Mouse (Mus musculus) c-Kit-positive CD71-positive TER-119-negative erythroid progenitor cells, embryonic 14.5 days (primary cell): Measurements from ENCODE around the gene Hist1h2bj.
A peak's percentile ranks its signal among the peaks of the same experiment; 100 is the strongest.

Experiments
- DNase-seq: peaks from one replicate; pipeline ENCODE4 v3.0.0-alpha.2; 2013; ENCODE audit warnings: low read depth

Hist1h2bj gene

DNA sequence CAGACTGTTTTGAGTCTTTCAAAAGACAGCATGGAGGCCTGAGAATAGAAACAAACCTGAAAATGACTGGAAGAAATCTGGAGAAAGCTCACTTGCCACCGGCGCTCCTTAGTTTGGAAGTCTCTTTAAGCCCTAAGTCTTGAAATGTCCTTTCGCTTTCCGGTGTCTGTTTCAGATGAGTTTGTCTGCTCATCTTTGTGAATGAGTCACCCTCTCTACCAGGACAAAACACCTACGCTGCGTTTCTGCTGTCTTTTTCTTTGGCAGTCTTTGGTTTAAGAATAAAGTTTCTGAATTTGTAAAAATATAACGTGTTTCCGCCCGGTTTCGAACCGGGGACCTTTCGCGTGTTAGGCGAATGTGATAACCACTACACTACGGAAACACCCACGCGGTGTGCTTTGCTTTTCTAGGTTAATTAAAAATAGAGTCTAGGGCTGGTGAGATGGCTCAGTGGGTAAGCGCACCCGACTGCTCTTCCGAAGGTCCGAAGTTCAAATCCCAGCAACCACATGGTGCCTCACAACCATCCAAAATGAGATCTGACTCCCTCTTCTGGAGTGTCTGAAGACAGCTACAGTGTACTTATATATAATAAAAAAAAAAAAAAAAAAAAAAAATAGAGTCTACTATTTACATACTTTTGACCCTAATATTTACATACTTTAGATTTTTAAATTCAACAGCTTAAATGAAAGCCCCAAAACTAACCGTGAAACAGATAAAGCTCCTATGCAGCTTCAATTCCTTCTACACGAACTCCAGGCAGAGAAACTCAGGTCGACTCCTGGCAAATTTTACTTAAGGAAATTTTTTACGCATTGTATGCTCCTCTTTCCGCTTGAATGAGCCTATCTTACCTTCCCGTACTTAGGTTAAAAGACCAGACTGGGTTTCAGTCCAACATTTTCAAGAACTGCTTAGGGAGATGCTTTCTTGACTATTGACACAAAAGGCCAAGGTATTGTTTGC is 27.2 kb upstream of the Hist1h2bj start:
- DNase-seq: peak; percentile 90

DNA sequence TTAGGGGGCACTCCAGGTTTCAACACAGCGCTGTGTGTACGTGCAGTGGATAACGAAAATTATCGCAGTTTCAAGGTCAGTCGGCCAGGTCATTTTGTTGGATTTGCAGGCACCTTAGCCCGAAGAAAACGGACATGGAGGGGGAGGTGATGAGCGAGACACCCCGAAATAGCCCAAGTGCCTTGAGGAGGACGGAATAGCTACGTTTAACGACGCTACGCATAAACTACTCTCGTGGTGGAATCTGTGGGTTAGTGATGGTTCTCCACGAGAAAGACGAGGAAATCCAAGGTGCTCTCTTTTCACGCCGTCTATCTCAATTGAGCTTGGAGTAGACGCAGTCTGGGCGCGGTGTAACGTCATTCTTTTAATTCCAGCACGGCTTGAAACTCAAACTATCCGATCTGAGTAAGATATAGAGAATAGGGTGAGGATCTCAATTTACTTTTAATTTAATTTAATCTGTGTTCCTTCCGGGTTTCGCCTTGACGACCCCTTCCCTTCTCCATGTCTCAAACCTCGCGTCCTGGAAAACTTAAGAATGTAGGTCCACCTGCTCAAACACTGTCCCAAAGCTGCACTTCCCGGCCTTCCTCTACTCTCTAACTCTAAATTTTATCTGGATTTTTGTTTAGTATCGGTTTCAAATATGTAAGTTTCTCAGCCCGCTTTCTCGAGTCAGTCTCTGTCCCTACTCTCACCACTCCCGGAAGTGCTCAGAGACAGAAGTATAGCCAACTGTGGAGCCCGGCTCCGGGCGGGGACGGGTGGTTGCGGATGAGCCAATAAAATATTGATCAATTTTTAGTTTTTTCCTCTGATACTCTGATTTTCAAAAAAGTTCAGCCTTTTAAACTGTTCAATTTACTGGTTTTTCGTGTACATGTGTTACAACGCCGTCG is 22.8 kb upstream of the Hist1h2bj start:
- no peak for DNase-seq

DNA sequence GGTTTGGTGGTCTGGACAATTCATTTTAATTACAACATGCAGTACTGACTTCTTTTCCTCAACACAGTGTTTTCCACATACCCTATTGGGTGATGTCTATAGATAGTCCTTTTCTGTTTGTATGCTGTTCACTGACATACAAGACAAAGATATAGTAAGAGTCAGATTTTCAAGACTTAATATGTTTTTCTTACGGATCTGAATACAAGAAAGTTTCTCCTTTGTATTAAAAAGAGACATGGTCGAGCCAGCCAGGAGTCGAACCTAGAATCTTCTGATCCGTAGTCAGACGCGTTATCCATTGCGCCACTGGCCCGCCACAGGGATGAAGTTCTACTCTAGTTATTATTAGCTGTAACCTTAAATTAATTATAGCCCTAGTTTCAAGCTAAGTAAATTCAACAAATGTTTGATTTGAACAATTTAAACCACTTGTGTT is 22.1 kb upstream of the Hist1h2bj start:
- no peak for DNase-seq

DNA sequence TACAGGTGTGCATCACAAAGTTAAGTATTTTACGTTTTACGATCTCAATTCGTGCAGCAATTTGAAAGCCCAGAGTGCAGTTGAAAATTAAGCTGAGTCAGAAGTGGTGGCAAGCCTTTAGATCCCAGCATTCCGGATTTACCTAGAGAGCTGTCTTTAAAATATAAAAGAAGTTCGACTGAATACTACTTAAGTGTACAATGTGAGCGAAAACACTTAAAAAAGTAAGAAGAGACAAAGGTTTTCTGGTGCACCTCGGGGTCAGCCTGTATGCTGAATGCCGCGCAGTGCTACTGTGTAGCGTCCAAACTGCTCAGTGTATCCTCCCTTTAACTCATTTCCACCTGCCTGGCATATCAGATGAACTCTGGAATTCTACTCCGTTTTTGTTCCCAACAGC is 21.4 kb upstream of the Hist1h2bj start:
- no peak for DNase-seq

DNA sequence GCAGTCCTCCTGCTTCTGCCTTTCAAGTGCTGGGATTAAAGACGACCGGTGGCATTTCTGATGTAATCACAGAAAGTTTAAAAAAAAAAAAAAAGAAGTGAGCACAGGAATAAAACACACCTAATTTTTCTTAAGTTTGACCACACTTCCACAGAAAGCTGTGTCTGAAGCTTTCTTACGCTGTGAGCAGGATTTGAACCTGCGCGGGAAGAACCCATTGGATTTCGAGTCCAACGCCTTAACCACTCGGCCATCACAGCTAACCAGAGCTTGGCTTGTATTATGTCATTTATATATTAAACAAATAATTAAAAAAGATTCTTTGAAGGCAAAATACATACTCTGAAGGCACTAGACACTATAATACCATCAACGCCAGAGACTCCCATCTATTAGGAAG is 20.8 kb upstream of the Hist1h2bj start:
- DNase-seq: peak; percentile 92

DNA sequence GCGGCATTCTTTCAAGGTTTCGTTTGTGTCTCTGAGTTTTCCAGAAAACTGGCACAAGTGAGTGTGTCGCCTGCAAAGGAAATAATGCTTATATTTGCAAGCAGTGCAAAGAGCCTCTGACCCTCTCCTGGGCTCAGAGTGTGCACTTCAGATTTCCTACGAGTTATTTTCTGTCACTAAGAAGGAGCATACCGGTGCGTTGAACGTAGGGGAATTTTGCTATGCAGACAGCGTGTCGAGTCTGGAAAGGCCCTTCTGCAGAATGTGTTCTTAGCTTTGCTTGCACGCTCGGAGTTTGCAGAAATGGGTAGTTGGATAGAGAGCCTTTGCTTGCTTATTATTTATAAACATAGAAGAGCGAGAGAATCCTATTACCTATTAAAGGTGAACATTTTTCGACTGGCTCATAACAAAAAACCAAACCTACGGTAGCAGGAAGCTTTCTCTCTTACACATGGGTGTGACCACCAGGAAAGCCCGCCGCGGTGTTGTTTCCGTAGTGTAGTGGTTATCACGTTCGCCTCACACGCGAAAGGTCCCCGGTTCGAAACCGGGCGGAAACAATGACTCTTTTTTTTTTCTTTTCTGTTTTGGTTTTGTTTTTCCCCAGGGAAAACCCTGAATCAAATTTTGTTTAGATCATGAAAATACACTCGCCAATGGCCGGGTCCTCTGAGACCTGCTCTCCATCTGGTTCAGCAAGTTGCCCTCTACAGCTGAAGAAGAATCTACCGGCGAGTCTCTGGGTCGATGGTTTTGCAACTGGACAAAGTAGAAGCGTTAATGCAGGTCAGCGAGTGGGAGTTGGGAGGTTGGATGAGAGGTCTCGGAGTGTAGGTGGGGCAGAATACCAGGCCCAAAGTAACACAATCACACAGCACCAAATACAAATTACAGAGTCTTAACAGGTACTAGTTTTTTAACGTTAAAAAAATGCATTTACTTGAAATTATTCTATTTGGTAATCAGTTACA is 16.7 kb upstream of the Hist1h2bj start:
- DNase-seq: no peak

DNA sequence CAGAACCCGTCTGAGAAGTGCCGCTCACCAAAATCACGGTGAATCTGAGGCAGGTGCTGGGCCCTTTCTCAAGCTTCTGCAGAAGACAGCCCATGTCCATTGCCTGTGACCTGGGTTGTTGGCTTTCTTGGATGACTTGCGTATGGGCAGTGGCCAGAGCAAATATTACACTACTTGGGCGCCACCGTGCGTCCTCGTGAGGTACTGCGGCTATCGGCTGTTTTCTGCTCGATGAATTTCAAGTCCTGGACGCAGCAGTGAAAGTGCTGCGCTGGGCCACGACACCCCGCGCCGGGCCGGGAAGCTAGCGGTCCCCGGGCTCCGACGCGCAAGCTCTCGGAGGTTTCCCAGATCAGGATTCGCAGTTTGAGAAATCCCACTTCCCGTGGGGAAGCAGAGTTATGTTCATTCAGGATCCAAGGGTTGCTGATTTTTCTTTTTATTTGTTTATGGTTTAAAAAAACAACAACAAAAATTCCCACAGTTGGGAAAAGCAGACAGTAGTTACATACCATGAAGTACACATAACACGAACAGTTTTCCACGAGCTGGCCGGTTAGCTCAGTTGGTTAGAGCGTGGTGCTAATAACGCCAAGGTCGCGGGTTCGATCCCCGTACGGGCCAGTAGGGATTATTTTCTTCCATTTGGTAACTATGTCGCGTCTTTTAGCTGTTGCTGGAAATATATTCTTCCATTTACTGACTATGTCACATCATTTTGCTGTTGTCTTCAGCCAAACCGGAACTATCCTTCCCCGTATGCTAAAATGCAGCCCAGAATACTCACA is 14.1 kb upstream of the Hist1h2bj start:
- DNase-seq: peak; percentile 90

DNA sequence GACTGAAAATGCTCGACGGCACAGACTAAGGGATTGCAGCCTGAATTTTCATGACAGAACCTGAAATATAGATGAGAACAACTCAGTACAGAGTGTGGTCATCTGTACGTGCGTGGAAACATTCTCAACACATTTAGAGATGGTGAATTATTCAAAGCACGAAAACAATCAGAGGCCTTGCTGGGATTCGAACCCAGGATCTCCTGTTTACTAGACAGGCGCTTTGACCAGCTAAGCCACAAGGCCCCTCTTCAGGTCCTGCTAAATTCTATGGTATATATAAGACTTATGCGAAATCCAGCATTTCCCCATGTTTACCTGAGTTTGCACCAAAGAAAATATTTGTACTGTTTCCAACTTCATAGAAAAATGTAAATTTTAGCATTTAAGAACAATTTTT is 13.1 kb upstream of the Hist1h2bj start:
- DNase-seq: no peak

DNA sequence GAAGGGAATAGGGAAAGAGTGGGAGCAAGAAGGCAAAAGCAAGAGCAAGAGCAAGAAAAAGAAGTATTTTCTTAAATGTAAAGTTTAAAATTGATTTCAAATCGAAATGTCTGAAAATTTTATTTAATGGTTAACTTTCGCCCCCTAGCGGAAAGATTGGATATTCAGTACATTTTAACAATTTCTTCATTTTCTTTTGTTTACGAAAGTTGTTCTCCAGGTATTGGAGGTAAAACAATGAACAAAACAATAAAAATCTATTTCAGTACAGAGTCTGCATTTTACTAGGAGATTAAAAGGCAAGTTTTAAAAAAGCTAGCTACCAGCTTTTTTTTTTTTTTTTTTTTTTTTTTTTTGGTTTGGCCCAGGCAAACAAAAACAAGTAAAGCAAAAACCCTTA is 12.5 kb upstream of the Hist1h2bj start:
- no peak for DNase-seq

DNA sequence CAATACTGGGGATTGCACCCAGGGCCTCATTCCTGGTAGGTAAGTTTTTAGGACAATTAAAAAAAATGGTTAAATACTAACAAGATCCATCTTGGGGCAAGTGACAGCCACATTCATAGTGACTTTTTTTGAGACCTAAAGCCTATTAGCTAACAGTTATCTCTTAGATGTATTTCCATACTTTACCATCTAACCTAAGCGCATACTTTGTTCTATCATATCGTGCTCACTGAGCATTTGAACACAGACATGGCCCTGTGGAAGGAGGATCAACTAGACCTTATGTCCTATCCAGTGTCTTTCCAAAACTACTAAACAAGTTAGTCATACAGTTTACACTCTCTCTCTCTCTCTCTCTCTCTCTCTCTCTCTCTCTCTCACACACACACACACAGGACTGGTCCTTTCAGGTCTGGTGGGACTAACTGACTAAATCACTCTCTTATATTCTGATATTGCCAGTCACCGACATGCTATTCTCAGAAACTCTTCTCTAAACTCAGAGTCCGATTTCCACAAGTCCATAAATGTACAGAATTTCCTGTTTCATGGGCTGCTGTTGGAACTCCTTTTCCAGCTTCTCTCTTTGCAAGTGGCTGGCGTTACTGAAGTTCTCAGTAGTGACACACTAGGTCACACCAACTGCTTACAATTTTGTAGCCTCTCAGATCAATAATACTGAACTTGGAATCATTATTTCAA is 9.1 kb upstream of the Hist1h2bj start:
- no peak for DNase-seq

DNA sequence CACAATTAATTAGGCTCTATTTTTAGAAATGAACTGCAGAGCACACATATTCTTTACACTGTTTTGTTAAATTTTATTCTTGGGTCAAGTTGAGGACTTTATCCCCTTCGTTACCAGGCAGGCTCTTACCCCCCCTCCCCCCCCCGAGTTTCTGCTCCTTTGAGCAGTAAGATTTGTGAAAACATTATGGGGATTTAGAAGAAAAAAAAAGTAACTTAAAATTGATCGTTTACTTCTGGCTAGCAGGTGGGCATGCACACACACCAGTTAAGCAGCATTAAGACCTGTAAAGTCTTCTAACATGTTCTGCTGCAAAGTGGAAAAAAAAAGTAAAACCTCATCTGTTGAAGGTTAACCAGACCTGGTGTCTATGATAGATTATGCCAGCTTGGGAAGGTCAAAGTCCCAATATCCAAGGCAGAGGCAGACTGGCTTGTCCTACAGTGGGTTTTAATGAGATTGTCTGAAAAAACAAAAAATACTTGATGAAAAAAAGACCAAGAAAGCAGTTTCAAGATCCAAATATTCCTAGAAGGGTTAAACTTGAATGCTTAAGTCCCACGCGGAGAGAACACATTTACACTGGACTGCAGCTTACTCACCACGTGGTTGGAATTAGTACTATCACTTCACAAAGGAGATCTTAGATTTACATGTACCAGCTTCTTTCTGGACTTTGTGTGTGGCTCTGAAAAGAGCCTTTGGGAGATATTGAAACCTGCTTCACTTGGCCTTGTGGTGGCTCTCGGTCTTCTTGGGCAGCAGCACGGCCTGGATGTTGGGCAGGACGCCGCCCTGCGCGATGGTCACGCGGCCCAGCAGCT is 8.4 kb upstream of the Hist1h2bj start:
- DNase-seq: no peak

DNA sequence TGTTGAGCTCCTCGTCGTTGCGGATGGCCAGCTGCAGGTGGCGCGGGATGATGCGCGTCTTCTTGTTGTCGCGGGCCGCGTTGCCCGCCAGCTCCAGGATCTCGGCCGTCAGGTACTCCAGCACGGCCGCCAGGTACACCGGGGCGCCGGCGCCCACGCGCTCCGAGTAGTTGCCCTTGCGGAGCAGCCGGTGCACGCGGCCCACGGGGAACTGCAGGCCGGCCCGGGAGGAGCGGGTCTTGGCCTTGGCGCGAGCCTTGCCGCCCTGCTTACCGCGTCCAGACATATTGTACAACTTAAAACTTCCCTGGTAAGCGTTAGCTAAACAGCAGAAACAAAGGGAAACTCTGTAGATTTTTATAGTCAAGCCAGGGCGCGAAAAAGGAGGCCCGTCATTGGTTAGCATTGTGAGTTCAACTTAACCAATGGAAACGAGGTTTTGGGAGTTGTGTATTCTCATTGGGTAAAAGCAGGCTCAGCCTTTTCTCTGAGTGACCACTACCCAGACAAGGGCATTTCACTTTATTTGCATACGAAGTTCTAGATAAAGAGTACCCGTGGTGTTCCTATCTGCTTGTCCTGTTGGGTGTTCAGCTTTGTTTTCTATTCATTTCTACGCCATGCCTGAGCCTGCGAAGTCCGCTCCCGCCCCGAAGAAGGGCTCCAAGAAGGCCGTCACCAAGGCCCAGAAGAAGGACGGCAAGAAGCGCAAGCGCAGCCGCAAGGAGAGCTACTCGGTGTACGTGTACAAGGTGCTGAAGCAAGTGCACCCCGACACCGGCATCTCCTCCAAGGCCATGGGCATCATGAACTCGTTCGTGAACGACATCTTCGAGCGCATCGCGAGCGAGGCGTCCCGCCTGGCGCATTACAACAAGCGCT is 7.5 kb upstream of the Hist1h2bj start, which contains the start of the genes Hist1h2ah and Hist1h2bk:
Gene Hist1h2ah (minus strand): TSS at position 302 of the 882 bp plus-strand sequence.
Gene Hist1h2bk (plus strand): TSS at position 604 of the 882 bp plus-strand sequence.
- DNase-seq: peak; percentile 96

DNA sequence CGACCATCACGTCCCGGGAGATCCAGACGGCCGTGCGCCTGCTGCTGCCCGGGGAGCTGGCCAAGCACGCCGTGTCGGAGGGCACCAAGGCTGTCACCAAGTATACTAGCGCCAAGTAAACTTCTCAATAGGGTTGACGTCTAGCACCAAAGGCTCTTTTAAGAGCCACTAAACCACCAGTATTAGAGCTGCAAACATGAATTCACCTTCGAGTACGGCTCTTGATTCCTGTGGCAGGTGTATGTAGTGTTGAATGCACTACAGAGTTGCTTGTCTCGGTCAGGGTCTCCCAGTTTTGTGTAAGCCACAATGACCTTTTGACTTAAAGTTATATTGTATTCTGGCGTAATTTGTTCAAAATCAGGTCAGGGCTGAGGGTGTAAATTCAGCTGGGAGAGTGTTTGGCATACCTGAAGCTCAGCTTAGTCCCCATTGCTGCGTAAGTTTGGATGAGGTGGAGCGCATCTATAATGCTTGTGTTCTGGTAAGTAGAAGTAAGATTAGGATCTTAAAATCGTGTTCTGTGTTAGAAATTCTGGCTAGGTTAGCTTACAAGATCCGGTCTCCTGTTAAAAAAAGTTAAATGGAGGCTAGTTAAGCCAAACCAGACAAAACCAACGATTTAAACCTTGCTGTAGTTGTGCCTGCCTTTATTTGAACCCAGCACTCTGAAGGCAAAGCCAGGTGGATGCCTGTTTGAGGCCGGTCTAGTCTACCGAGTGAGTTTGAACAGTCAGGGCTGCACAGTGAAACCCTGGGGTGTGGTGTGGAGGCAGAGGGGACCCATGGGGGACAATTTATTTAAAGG is 6.7 kb upstream of the Hist1h2bj start:
- no peak for DNase-seq

DNA sequence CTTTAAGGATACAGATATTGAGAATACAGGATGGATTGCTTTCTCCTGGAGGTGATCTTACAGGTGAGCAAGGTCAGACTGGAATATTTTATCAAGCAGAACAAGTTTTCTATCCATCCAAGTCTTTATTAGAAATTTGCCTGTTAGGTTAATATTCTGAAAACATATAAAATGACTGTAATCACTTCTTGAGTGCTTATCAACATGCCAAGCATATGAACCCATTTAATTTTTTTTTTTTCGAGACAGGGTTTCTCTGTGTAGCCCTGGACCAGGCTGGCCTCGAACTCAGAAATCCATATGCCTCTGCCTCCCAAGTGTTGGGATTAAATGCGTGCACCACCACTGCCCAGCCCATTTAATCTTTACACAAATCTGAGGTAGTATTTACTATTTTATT is 6.0 kb upstream of the Hist1h2bj start:
- no peak for DNase-seq

DNA sequence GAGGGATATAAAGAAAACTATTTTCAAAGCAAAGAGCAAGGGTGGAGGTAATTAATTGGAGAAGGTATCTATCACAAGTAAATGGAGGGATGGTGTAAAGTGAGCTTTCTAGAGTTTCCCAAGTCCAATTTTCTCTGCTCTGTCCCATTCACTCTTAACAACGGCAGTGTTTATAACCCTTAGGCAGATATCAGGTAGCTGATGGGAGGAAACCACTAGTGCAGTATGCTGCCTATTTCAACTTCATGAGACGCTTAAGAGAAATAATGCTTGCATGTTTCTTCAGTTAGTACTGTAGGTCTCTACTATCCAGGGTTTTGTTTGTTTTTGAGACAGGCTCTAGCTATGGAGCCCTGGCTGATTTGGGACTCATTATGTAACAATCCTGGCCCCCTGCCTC is 5.6 kb upstream of the Hist1h2bj start:
- no peak for DNase-seq

DNA sequence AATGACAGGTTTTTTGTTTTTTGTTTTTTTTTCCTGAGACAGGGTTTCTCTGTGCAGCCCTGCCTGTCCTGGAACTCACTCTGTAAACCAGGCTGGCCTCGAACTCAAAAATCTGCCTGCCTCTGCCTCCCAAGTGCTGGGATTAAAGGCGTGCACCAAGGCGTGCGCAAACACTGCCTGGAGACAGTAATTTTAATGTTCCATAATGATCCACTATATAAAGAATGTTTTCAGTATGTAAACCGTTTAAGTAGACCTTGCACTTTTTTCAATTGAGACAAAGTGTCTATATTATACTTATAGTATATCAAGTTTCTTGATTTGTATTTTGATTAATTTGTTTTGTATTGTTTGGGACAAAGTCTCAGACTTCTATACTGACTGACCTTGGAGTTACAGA is 3.6 kb upstream of the Hist1h2bj start:
- DNase-seq: no peak

DNA sequence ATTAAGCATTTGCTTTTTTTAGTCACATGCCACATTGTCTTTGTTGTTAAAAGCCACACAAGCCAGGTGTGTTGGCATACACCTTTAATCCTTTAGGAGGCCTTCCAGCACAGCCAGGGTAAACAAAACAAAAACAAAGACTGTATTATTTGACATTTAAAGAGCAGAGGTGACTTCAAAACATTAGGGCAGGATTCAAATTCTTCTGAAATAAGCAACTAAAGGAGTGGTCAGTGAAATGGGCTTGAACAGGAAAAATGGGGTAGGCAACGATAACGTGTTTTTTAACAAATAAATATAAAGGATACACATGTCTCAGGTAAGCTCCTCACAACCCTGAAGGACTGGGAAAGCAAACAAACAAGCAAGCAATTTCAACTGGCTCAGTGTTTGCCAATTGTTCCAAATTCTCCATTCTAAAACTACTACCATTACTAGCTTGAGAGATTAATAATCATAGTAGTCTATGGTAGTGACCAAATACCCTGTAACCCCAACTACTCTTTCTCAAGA is 3.0 kb upstream of the Hist1h2bj start:
- DNase-seq: no peak
